Mouse (Mus musculus): ENCODE data around the gene Vdr.

- TF ChIP-seq CTCF (IDR thresholded peaks at IDR 0.05; ENCODE audit: low read depth), result no peak
- TF ChIP-seq EP300 (IDR thresholded peaks at IDR 0.05; ENCODE audit: low read depth), result no peak
These were observed 38.3 kb downstream of the Vdr start for GRCm38 (mm10) chr15:97872161-97872560.

Data from liver, embryonic 14.5 days (tissue).